Mouse (Mus musculus): ENCODE results near the gene Vtn. TPM values are rescaled to one million over a fixed set of nuclear protein-coding genes. Genes with fewer than 3 reads are reported as not detected.
"Not testable (repeated sequence)": the region's sequence is repeated elsewhere in the genome, so short reads cannot be mapped to it uniquely, and the experiment has no call there.

The Vtn gene
- polyA plus RNA-seq, 1 experiment from 2014 or later: 54.4 TPM

DNA sequence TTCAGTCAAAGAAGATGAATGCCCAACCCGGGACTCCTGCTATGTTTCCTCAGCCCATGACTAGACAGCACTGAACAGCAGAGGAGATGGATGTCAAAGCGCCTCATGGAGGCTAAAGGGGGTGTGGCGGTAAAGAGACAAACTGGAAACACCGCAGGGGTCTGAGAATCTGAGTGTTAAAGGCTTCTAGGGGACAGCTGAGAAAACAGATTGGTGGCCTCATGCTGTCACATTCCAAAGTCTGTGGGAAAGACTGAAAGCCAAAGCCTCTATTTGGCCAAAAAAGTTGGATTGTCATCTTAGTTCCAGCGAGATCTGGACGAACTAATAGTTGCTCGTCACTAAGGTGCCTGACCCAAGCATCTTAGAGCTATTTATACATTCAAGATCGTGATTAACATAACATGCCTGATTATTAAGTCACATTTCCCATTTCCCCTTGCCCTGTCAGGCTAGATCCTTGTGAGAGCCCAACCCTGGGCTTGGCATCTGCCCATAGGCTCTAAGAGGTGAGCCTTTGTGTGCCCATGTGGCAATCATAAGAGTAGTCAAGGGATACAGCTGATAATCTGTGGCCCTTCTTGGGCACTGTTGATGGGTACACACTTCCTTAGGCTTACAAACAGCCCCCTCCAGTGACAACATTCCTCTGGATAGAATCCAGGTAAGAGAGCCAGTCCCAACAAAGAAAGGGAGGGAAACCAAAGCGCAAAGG lies 24.5 kb downstream of the Vtn start:
- ATAC-seq (ENCODE audit: insufficient read depth, low FRiP score): no peak
- no peak overlapping the region for H3K9ac ChIP-seq (ENCODE audit: low read length)
- no peak overlapping the region for H3K4me3 ChIP-seq (replicated peaks; ENCODE audit: low read length)
- no peaks in the 10 kb centered on the region for H3K9me3 ChIP-seq (replicated peaks; ENCODE audit: control insufficient read depth, low read length)
- no peaks in the 10 kb centered on the region for H3K27me3 ChIP-seq (ENCODE audit: control insufficient read depth, insufficient read depth, low read length)
- peaks cover 41% of the 10 kb centered on the region for H3K36me3 ChIP-seq (ENCODE audit: control insufficient read depth, insufficient read depth, low read length)
- WGBS: 84% methylated on average over 9 of the region's 9 CpGs
- no peak overlapping the region for H3K27ac ChIP-seq (ENCODE audit: low read length)
- no peak overlapping the region for H3K4me2 ChIP-seq (ENCODE audit: low read depth, low read length)
- no peaks in the 10 kb centered on the region for H3K4me1 ChIP-seq (ENCODE audit: control insufficient read depth, insufficient read depth, low read length)

- no peak overlapping the region for H3K4me3 ChIP-seq (replicated peaks; ENCODE audit: low read length)
- peaks cover 43% of the 10 kb centered on the region for H3K36me3 ChIP-seq (ENCODE audit: control insufficient read depth, insufficient read depth, low read length)
- no peak for ATAC-seq (ENCODE audit: insufficient read depth, low FRiP score)
- H3K4me2 ChIP-seq (ENCODE audit: low read depth, low read length): no peak overlapping the region
- no peaks in the 10 kb centered on the region for H3K9me3 ChIP-seq (replicated peaks; ENCODE audit: control insufficient read depth, low read length)
- 69% methylated on average over 2 of the region's 2 CpGs for WGBS
- no peak overlapping the region for H3K9ac ChIP-seq (ENCODE audit: low read length)
- H3K27ac ChIP-seq (ENCODE audit: low read length): no peak overlapping the region
- H3K27me3 ChIP-seq (ENCODE audit: control insufficient read depth, insufficient read depth, low read length): no peaks in the 10 kb centered on the region
- no peaks in the 10 kb centered on the region for H3K4me1 ChIP-seq (ENCODE audit: control insufficient read depth, insufficient read depth, low read length)
These were observed 25.9 kb downstream of the Vtn start for GRCm38 (mm10) chr11:78524838-78525237.

DNA sequence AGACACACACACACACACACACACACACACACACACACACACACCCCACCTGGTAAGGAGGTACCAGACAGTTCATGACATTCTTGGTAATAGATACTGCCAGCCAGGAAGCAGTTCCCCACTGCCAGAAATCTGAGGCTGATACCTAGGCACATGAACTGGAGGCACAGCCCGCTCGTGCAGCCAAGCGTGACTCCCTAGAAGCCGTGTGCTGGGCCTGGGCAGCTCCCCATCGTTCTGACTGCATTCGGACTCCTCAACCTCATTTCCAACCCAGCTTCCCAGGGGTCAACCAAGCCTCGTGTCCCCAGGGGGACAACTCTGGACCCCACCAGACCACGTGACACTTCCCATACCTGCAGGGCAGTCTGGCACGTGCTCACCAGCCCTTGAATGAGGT lies 29.8 kb downstream of the Vtn start:
- H3K27ac ChIP-seq (ENCODE audit: low read length): no peak overlapping the region
- no peak overlapping the region for H3K4me3 ChIP-seq (replicated peaks; ENCODE audit: low read length)
- WGBS: 88% methylated on average over 9 of the region's 9 CpGs
- no peak for ATAC-seq (ENCODE audit: insufficient read depth, low FRiP score)
- no peaks in the 10 kb centered on the region for H3K4me1 ChIP-seq (ENCODE audit: control insufficient read depth, insufficient read depth, low read length)
- no peaks in the 10 kb centered on the region for H3K9me3 ChIP-seq (replicated peaks; ENCODE audit: control insufficient read depth, low read length)
- H3K36me3 ChIP-seq (ENCODE audit: control insufficient read depth, insufficient read depth, low read length): peaks cover 29% of the 10 kb centered on the region
- H3K9ac ChIP-seq (ENCODE audit: low read length): no peak overlapping the region
- H3K27me3 ChIP-seq (ENCODE audit: control insufficient read depth, insufficient read depth, low read length): no peaks in the 10 kb centered on the region
- H3K4me2 ChIP-seq (ENCODE audit: low read depth, low read length): no peak overlapping the region

- no peak overlapping the region for H3K27ac ChIP-seq (ENCODE audit: low read length)
- no peak overlapping the region for H3K4me3 ChIP-seq (replicated peaks; ENCODE audit: low read length)
- peaks cover 23% of the 10 kb centered on the region for H3K36me3 ChIP-seq (ENCODE audit: control insufficient read depth, insufficient read depth, low read length)
These were observed 31.1 kb downstream of the Vtn start for GRCm38 (mm10) chr11:78530001-78530400.

GRCm38 (mm10) chr11:78531046-78531445 lies 32.2 kb downstream of the Vtn start:
- Histone ChIP-seq H3K4me1 (ENCODE audit: control insufficient read depth, insufficient read depth, low read length) (peaks cover 9% of the 10 kb centered on the region; the same call in 1 of the 2 replicates), H3K36me3 (ENCODE audit: control insufficient read depth, insufficient read depth, low read length) (peaks cover 20% of the 10 kb centered on the region; the same call in 1 of the 2 replicates), H3K27ac (ENCODE audit: low read length) (peak overlapping the region; percentile 22; the same call in 1 of the 2 replicates), H3K9ac (ENCODE audit: low read length) (no peak overlapping the region), H3K9me3 (replicated peaks; ENCODE audit: control insufficient read depth, low read length) (no peaks in the 10 kb centered on the region), H3K4me3 (replicated peaks; ENCODE audit: low read length) (no peak overlapping the region), H3K27me3 (ENCODE audit: control insufficient read depth, insufficient read depth, low read length) (no peaks in the 10 kb centered on the region), H3K4me2 (ENCODE audit: low read depth, low read length) (no peak overlapping the region)
- no peak for ATAC-seq (ENCODE audit: insufficient read depth, low FRiP score)
- 63% methylated on average over 6 of the region's 6 CpGs for WGBS

More at GRCm38 (mm10) chr11:78530001-78530400, 31.1 kb downstream of the Vtn start:
- Histone ChIP-seq H3K4me2 (ENCODE audit: low read depth, low read length) (no peak overlapping the region), H3K9me3 (replicated peaks; ENCODE audit: control insufficient read depth, low read length) (no peaks in the 10 kb centered on the region), H3K9ac (ENCODE audit: low read length) (no peak overlapping the region), H3K27me3 (ENCODE audit: control insufficient read depth, insufficient read depth, low read length) (no peaks in the 10 kb centered on the region), H3K4me1 (ENCODE audit: control insufficient read depth, insufficient read depth, low read length) (peaks cover 7% of the 10 kb centered on the region; the same call in 1 of the 2 replicates)
- WGBS: 89% methylated on average over 12 of the region's 12 CpGs
- no peak for ATAC-seq (ENCODE audit: insufficient read depth, low FRiP score)

GRCm38 (mm10) chr11:78531515-78531914 lies 32.6 kb downstream of the Vtn start:
- not testable (repeated sequence) for H3K4me2 ChIP-seq (ENCODE audit: low read depth, low read length); ATAC-seq (ENCODE audit: insufficient read depth, low FRiP score); H3K4me1 ChIP-seq (ENCODE audit: control insufficient read depth, insufficient read depth, low read length); H3K4me3 ChIP-seq (replicated peaks; ENCODE audit: low read length); H3K27me3 ChIP-seq (ENCODE audit: control insufficient read depth, insufficient read depth, low read length); H3K9me3 ChIP-seq (replicated peaks; ENCODE audit: control insufficient read depth, low read length); H3K27ac ChIP-seq (ENCODE audit: low read length); H3K9ac ChIP-seq (ENCODE audit: low read length)
- peaks cover 20% of the 10 kb centered on the region; the same call in 1 of the 2 replicates for H3K36me3 ChIP-seq (ENCODE audit: control insufficient read depth, insufficient read depth, low read length)
- WGBS: 91% methylated on average over 10 of the region's 10 CpGs

- no peak for ATAC-seq (ENCODE audit: insufficient read depth, low FRiP score)
- Histone ChIP-seq H3K36me3 (ENCODE audit: control insufficient read depth, insufficient read depth, low read length) (peaks cover 1% of the 10 kb centered on the region; the same call in 1 of the 2 replicates), H3K4me3 (replicated peaks; ENCODE audit: low read length) (peak overlapping the region; percentile 66), H3K4me1 (ENCODE audit: control insufficient read depth, insufficient read depth, low read length) (peaks cover 20% of the 10 kb centered on the region), H3K9ac (ENCODE audit: low read length) (peak overlapping the region; percentile 81; the same call in 1 of the 2 replicates), H3K27me3 (ENCODE audit: control insufficient read depth, insufficient read depth, low read length) (no peaks in the 10 kb centered on the region), H3K9me3 (replicated peaks; ENCODE audit: control insufficient read depth, low read length) (no peaks in the 10 kb centered on the region), H3K4me2 (ENCODE audit: low read depth, low read length) (peak overlapping the region; percentile 71), H3K27ac (ENCODE audit: low read length) (no peak overlapping the region)
- WGBS: 83% methylated on average over 4 of the region's 4 CpGs
These were observed 35.6 kb downstream of the Vtn start for GRCm38 (mm10) chr11:78534516-78534915.

DNA sequence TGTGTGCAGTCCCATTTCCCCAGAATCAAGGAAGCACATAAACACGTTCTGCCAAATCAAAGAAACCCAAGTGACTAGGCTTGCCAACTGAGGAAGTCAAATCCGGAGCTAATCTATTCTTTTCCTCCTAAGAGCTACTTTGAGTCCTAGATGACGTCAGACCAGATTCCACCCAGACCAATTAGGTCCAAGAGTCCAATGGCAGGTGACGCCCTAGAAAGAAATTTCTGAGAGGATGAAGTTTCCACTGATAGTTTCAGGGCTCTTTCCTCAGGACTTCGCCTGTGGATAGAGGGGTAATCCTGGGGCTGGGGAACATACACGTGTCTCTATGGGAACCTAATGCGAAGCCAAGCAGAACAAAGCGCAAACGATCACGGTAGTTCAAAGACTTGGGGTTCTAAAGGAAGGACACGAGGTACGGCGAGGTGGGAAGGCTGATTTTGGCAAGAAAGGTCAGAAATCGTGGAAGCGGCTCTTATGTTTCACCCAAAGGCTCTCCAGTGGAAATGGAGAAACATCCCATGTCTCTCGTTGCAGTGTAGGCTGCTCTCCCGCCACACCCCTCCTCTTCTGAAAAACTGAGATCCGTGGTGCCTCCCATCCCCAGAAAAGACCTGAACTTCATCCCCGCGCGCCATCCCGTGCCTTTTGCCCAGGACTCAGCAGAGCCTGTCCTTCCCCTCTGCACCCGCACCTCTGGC lies 36.6 kb downstream of the Vtn start:
- WGBS: under 1% methylated on average over 23 of the region's 23 CpGs
- peak; percentile 41 for ATAC-seq (ENCODE audit: insufficient read depth, low FRiP score)
- no peaks in the 10 kb centered on the region for H3K9me3 ChIP-seq (replicated peaks; ENCODE audit: control insufficient read depth, low read length)
- peak overlapping the region; percentile 66 for H3K4me3 ChIP-seq (replicated peaks; ENCODE audit: low read length)
- H3K4me1 ChIP-seq (ENCODE audit: control insufficient read depth, insufficient read depth, low read length): peaks cover 20% of the 10 kb centered on the region
- H3K9ac ChIP-seq (ENCODE audit: low read length): peak overlapping the region; percentile 81
- H3K4me2 ChIP-seq (ENCODE audit: low read depth, low read length): peak overlapping the region; percentile 71
- H3K27ac ChIP-seq (ENCODE audit: low read length): peak overlapping the region; percentile 92
- H3K27me3 ChIP-seq (ENCODE audit: control insufficient read depth, insufficient read depth, low read length): no peaks in the 10 kb centered on the region
- peaks cover 3% of the 10 kb centered on the region for H3K36me3 ChIP-seq (ENCODE audit: control insufficient read depth, insufficient read depth, low read length)

DNA sequence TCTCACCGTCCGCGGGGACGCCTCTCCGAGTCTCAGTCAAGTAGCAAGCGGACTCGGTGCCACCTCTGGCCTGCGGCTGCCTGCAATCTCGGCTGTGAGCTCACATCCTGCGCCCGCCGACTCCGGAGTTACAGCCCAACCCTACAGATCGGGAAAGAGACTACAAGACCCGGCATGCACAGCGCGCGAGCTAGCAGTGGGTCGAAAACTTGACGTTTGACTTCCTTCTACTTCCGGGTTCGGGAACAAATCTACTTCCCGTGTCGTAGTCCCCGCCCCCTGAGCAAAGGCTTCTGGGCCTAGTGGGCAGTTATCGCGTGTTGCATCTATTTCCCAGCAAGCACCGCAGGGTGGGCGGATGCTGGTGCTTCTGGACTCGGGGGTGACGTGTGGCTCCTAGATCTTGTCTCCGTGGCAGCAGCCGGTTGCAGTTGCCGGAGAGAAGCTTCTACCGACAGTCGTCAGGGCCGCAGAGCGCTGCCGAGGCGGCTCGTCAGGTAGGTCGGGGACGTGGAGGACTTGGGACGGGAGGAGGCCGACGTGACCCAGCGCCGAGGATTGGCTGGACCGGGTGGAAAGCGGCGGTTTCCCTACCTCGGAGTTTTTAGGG lies 37.3 kb downstream of the Vtn start, which contains the start of the genes Tnfaip1 and Ift20:
Tnfaip1 (minus strand) TSS at position 253 of the 610 bp plus-strand sequence.
Ift20 (plus strand) TSS at position 282 of the 610 bp plus-strand sequence.
- Histone ChIP-seq H3K27ac (ENCODE audit: low read length) (peak within 1 kb of the TSS; percentile 92), H3K4me2 (ENCODE audit: low read depth, low read length) (peak within 1 kb of the TSS; percentile 85), H3K27me3 (ENCODE audit: control insufficient read depth, insufficient read depth, low read length) (no peaks in the 10 kb centered on the region), H3K9ac (ENCODE audit: low read length) (peak within 1 kb of the TSS; percentile 90), H3K4me1 (ENCODE audit: control insufficient read depth, insufficient read depth, low read length) (peaks cover 20% of the 10 kb centered on the region), H3K36me3 (ENCODE audit: control insufficient read depth, insufficient read depth, low read length) (peaks cover 9% of the 10 kb centered on the region), H3K9me3 (replicated peaks; ENCODE audit: control insufficient read depth, low read length) (no peaks in the 10 kb centered on the region), H3K4me3 (replicated peaks; ENCODE audit: low read length) (peak within 1 kb of the TSS; percentile 66)
- under 1% methylated on average over 52 of the region's 52 CpGs for WGBS
- peak; percentile 98 for ATAC-seq (ENCODE audit: insufficient read depth, low FRiP score)

All from stomach, embryonic 16.5 days (tissue).